21 mouse cellular contexts compared by ENCODE assay signal in genomic region chr15:36985567-36985925, GRCm38 (mm10). TPM values are rescaled to one million over a fixed set of nuclear protein-coding genes. Genes with fewer than 3 reads are reported as not detected.
A peak's percentile ranks its signal among the peaks of the same experiment; 100 is the strongest.
DNase-seq lines count a peak whose midpoint lies in the region; ATAC-seq and TF ChIP-seq lines count a peak whose summit lies in the region.
"Had no signal": no experiment of that assay in that cellular context is flagged by ENCODE, and none has a peak within 500 bp of the region (broad histone marks: within the 10 kb centered on the region; RNA-seq: fewer than 3 reads in every experiment).

No protein-coding gene starts in this region.

- ATAC-seq in heart, embryonic 14.5 days (ENCODE audit: insufficient number of reproducible peaks, insufficient read depth, low FRiP score, low read depth), result no peak
- ATAC-seq in megakaryocyte-erythroid progenitor cell, adult 5-6 weeks (replicated peaks; ENCODE audit: low FRiP score, low TSS enrichment, poor library complexity, severe bottlenecking), result no peak
- ATAC-seq: CD4-positive, CD25-positive, alpha-beta regulatory T cell, adult 4 months; forebrain, embryonic 13.5 days; inflammation-experienced regulatory T-cells, adult 6 months; Patski had no signal

- 41% methylated on average over 6 of the region's 6 CpGs for WGBS in heart, embryonic 14.5 days

- H3K36me3 ChIP-seq in heart, embryonic 14.5 days (ENCODE audit: control insufficient read depth, insufficient read depth, low read length), result no peaks in the 10 kb centered on the region
- H3K36me3 ChIP-seq: hindbrain, embryonic 13.5 days; lung, embryonic 15.5 days; midbrain, embryonic 10.5 days had no signal

- no peak for DNase-seq in gastrocnemius, adult 2 months
- DNase-seq in gastrocnemius, postnatal 4 days (ENCODE audit: low spot score in 2 of 2), result no peak
- DNase-seq in heart, postnatal 25 days (ENCODE audit: low spot score), result no peak
- DNase-seq in layer of hippocampus, adult 2 months (ENCODE audit: low spot score in 2 of 2), result no peak
- DNase-seq in layer of hippocampus, postnatal 25 days (ENCODE audit: extremely low spot score in 1 of 2, low spot score in 1 of 2), result no peak
- DNase-seq: adrenal gland, adult 8-10 months; cerebellum, adult 9-10 months; gastrocnemius, postnatal 36 days; layer of hippocampus, adult 9-11 months; lung, postnatal 4 days; thymus, postnatal 25 days had no signal

- H3K4me1 ChIP-seq in heart, embryonic 14.5 days (ENCODE audit: control insufficient read depth in 2 of 2, insufficient read depth in 2 of 2, low read length in 2 of 2), result peaks cover 38 to 69% of the 10 kb centered on the region in 2 experiments

- H3K9ac ChIP-seq in heart, embryonic 14.5 days (ENCODE audit: low read length), result peak overlapping the region; percentile 25; the same call in 1 of the 2 replicates
- H3K9ac ChIP-seq: forebrain, embryonic 13.5 days; hindbrain, embryonic 13.5 days; liver, embryonic 14.5 days; lung, embryonic 15.5 days had no signal

- H3K9me3 ChIP-seq in heart, embryonic 14.5 days (ENCODE audit: control insufficient read depth, low read length), result no peaks in the 10 kb centered on the region
- H3K9me3 ChIP-seq: forebrain, embryonic 13.5 days; hindbrain, embryonic 13.5 days; lung, embryonic 15.5 days; midbrain, embryonic 10.5 days had no signal

- no peak for TF ChIP-seq CTCF in gastrocnemius, adult 2 months (IDR thresholded peaks at IDR 0.05)
- no peak for TF ChIP-seq CTCF in layer of hippocampus, adult 2 months (conservative IDR thresholded peaks at IDR 0.05)

- H3K4me2 ChIP-seq in heart, embryonic 14.5 days (ENCODE audit: low read length), result peak overlapping the region; percentile 1; the same call in 1 of the 2 replicates
- H3K4me2 ChIP-seq: forebrain, embryonic 13.5 days; hindbrain, embryonic 13.5 days; lung, embryonic 15.5 days had no signal

- H3K27ac ChIP-seq in gastrocnemius, adult 2 months, result peak overlapping the region; percentile 87; the same call in 1 of the 2 replicates
- H3K27ac ChIP-seq in heart, embryonic 14.5 days (replicated peaks in 1 of 2; ENCODE audit: control insufficient read depth in 1 of 2, insufficient read depth in 1 of 2, low read depth in 2 of 2, low read length in 2 of 2), result peak overlapping the region; percentile 96 to 98
- peak overlapping the region; percentile 21 for H3K27ac ChIP-seq in layer of hippocampus, adult 2 months
- H3K27ac ChIP-seq: forebrain, embryonic 13.5 days; hindbrain, embryonic 13.5 days; liver, embryonic 14.5 days; lung, embryonic 15.5 days; midbrain, embryonic 10.5 days had no signal

- no peaks in the 10 kb centered on the region for H3K27me3 ChIP-seq in heart, embryonic 14.5 days (ENCODE audit: control insufficient read depth, insufficient read depth, low read length)
- H3K27me3 ChIP-seq: forebrain, embryonic 13.5 days; hindbrain, embryonic 13.5 days; lung, embryonic 15.5 days; Patski had no signal

- H3K4me3 ChIP-seq in gastrocnemius, adult 2 months, result no peak overlapping the region
- H3K4me3 ChIP-seq in heart, embryonic 14.5 days (ENCODE audit: control insufficient read depth in 1 of 2, insufficient read depth in 1 of 2, low read depth in 1 of 2, low read length in 2 of 2), result no peak overlapping the region
- H3K4me3 ChIP-seq in layer of hippocampus, adult 2 months, result no peak overlapping the region
- H3K4me3 ChIP-seq: forebrain, embryonic 13.5 days; hindbrain, embryonic 13.5 days; lung, embryonic 15.5 days; midbrain, embryonic 10.5 days had no signal

- intact Hi-C loops in gastrocnemius, adult 2 months (cut with DNase I), result no loop called here
- intact Hi-C loops in heart, postnatal 25 days (cut with DNase I), result no loop called here

RNA-seq across cellular contexts. Expression of gene Zfp706, which starts 22.0 kb away (rescaled TPM):
- total RNA-seq in gastrocnemius, adult 2 months (2021), result 100 to 1,000 TPM; 109 to 129 TPM
- total RNA-seq in gastrocnemius, postnatal 4 days (2021), result 100 to 1,000 TPM; 206 to 237 TPM
- 415 and 436 TPM in 2 replicates for polyA plus RNA-seq in heart, embryonic 14.5 days (2014; fragmentation: Nextera tagmentation; extraction: Ambion mirVana)
- total RNA-seq in heart, postnatal 25 days (2021), result 100 to 1,000 TPM; 201 to 234 TPM
- 100 to 1,000 TPM; 275 to 283 TPM for total RNA-seq in layer of hippocampus, adult 2 months (2021)
- 100 to 1,000 TPM; 290 to 309 TPM for total RNA-seq in layer of hippocampus, postnatal 25 days (2021)
- total RNA-seq in megakaryocyte-erythroid progenitor cell, adult 5-6 weeks (2014; fragmentation: Nextera tagmentation), result 69.0 and 85.3 TPM in 2 replicates
- total RNA-seq in megakaryocyte-erythroid progenitor cell, adult 5-6 weeks (2017), result 38.9 and 93.2 TPM in 2 replicates

Comparison
In these comparisons a context has a peak if more than half of its experiments do, and no peak if none do; other contexts are left out.
1. H3K27ac ChIP-seq: peak in every context shown above with its lines; median percentile 97 in heart, embryonic 14.5 days; 87 in gastrocnemius, adult 2 months; 21 in layer of hippocampus, adult 2 months.